Mouse (Mus musculus) cerebellum, adult 2 months (tissue): Measurements from ENCODE around the gene Ntsr2.

Experiments
- CTCF ChIP-seq: fragments of 200-500 bp; IDR thresholded peaks from 2 replicates; pipeline ENCODE4 v1.5.1; 2011; ENCODE audit warnings: low read depth, mild to moderate bottlenecking, control low read depth, low read length, moderate library complexity, borderline replicate concordance; ENCODE audit not compliant: insufficient read depth
- POLR2A ChIP-seq: fragments of 200-500 bp; IDR thresholded peaks from 2 replicates; pipeline ENCODE4 v1.6.1; 2011; ENCODE audit warnings: low read length, control low read depth, borderline replicate concordance; ENCODE audit not compliant: insufficient read depth

DNA sequence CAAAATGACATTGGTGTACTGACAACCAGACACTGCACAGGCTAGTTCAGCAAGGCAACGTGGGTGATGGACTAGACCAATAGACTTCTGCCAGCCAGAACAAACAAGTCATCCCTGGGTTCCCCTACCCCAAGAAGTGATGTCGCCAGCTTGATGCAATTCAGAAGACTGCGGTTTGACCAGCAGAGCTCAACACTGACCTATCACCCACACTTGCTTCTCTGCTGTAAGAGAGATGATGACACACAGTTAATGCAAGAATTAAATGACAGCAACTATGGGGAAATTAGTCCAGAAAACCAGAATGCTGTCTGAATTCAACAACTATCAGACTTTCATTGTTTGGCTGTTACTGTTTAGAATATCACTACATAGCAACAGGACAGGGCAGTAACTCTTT lies 33.0 kb upstream of the Ntsr2 start:
- TF ChIP-seq POLR2A: no peak
- no peak for TF ChIP-seq CTCF
